Mouse (Mus musculus) G1E (cell line): ENCODE measurements at regions not wholly inside any gene's neighbourhood (a gene's known extent, or its start where the extent isn't known, plus 50 kb on each side); places are given as distances from the start of the nearest gene placed in this dataset.

Experiments used
- CTCF ChIP-seq: IDR thresholded peaks from 2 replicates; pipeline ENCODE4 v1.5.1; 2012; ENCODE audit warnings: low read depth, low read length, inconsistent platforms, mixed read lengths
- GATA1 ChIP-seq: IDR thresholded peaks from 2 replicates; pipeline ENCODE4 v1.6.1; 2012; ENCODE audit warnings: borderline replicate concordance, low read length, inconsistent platforms, mixed read lengths
- POLR2AphosphoS5 ChIP-seq: IDR thresholded peaks from 2 replicates; pipeline ENCODE4 v1.6.1; 2012; ENCODE audit warnings: low read depth, low read length, inconsistent platforms; ENCODE audit not compliant: insufficient replicate concordance
- TAL1 ChIP-seq: conservative IDR thresholded peaks from 2 replicates; pipeline ENCODE4 v1.6.1; 2012; ENCODE audit warnings: low read depth, low read length, inconsistent platforms, mixed read lengths

DNA sequence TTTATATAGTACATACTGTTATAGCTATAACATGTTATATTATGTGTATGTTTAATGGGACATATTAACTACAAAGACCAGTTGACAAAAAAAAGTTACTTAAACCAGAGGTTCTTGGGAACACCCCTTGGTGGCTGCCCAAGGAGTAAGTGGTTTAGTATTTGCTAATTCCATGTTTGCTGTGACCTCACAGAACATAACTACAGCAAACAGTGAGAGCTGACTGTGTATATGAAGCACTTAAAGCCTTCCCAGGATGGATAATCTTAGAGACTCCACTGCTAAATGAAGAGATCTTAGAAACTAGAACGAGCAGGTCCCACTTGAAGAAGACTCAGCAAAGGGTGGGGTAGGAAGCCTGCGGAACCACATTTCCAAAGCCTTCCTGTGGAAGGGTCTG, 263.9 kb downstream of the Gm19410 start:
- TF ChIP-seq CTCF (no peak), GATA1 (no peak), POLR2AphosphoS5 (no peak), TAL1 (no peak)
